Mouse (Mus musculus) natural killer cell, adult 2 months (primary cell): ENCODE measurements around the gene Dolk.
A peak's percentile ranks its signal among the peaks of the same experiment; 100 is the strongest.

Source experiments
- DNase-seq, 2 experiments: peaks; one replicate each; pipeline ENCODE4 v3.0.0; 2022; ENCODE audit warnings: low spot score in 2 of 2

The Dolk gene

DNA sequence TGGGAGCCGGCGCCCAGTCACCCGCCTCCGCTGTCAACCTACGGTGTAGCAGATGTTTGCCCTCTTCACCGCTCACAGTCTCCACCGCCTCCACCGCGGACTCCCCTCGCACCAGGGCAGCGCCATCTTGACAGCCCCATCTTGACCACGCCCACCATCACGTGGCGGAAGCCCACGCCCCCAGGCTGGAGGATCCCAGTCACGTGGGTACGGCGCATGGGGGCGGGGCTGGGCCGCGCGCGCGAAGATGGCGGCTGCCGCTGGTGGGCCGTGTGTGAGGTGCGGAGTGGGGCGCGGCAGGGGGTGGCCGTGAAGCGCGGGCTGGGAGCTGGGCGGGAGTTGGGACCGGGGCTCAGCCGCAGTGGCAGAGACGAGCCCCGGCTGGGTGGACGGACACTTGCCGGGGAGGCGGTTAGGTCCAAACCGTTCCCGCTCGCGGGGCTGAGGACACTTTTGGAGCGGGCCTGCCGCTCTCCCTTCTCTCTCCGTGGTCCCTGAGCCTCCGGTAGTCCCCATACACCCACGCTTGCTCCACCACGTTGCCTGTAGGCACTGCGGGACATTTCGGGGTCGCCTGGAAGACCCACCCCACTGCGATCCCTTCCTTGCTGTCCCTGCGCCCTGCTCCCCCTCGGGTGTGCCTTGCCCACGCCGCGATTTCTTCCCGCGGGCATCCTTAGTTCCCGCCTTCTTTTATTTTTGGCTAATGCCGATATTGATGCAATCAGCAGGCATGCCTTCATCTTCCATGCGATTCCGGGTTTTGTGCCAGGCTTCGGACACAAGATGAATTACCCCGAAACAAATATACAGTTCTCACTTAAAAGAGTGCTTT lies at the start of gene Dolk, which contains the start of gene Nup188:
TSS of gene Dolk (minus strand) at position 143 of the 835 bp plus-strand sequence.
TSS of gene Nup188 (plus strand) at position 206 of the 835 bp plus-strand sequence.
- peak; percentile 95 to 97 for DNase-seq

DNA sequence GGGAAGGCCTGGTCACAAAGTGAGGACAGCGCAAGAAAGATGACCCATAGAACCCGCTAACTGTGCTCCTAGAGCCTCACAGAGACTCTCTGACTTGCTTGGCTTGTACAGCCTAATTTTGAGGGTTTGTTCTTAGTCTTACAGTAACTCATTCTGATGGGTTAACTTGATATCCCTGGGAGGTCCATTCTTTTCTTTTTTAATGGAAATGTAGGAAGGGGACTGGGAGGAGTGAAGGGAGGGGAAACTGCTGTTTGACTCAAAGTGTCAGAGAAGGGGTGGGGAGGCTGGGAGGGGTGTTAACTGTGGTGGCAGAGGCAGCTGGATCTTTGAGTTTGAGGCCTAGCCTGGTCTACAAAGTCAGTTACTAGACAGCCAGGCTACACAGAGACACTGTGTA lies 49.2 kb upstream of the Dolk start:
- DNase-seq, result no peak

- DNase-seq, result no peak
Observed at GRCm38 (mm10) chr2:30328791-30329190, 42.7 kb upstream of the Dolk start.

GRCm38 (mm10) chr2:30327276-30327675 lies 41.1 kb upstream of the Dolk start:
- DNase-seq, result no peak

DNA sequence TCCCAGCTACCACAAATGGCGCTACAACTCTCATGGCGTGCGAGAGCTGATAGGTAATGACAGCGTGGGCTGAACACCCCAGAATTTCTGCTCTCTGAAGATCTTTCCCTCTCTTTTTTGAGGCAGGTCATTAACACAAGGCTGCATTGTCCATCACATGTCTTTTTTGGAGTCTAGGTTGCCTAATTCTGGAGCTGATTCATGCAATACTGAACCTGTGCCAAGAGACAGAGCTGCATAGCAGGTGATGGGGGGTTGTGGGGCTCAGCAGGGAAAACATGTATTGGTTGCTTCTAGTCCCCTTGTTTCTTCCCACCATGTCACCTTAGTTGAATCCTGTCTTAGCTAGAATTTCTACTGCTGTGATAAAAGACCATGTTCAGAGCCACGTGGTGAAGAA lies 39.2 kb upstream of the Dolk start:
- DNase-seq, result no peak

- DNase-seq, result no peak
Observed at GRCm38 (mm10) chr2:30323111-30323510, 37.0 kb upstream of the Dolk start.

DNA sequence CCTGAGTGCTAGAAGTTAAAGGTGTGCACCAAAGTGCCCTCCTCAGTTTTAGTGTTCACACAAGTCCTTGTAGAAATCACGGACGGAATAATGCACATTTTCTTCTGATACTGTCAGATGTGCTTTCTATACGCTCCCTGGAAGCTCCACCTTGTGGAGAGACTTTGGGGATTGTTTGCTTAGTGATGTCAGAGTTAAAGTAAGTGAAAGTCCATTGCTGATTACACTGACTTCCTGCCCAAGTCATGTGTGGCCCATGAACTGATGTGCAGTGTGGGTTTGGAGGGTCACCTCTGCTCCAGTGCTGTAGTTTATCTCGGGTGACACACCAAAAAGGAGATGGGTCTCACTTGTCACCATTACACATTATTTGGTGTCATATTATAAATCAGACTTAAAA lies 33.1 kb upstream of the Dolk start:
- DNase-seq, result no peak

- no peak for DNase-seq
Observed at GRCm38 (mm10) chr2:30316955-30317354, 30.8 kb upstream of the Dolk start.

DNA sequence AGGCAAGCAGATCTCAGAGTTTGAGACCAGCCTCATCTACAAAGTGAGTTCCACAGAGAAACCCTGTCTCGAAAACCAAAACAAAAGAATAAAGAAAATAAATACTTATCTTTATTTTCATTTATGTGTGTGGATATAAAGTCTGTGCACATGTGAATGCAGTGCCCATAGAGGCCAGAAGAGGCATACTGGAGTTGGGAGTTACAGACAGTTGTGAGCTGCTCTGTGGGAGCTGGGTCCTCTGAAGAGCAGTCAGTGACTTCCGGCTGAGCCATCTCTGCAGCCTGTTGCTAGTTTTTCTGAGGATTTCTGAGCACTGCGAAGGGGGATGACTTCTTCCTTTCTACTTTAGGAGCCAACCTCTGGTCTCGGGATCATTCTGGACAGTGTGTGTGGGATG lies 30.0 kb upstream of the Dolk start:
- no peak for DNase-seq

GRCm38 (mm10) chr2:30311481-30311880 lies 25.3 kb upstream of the Dolk start:
- DNase-seq, result no peak

- DNase-seq, result no peak
Observed at GRCm38 (mm10) chr2:30309351-30309750, 23.2 kb upstream of the Dolk start.

- no peak for DNase-seq
Observed at GRCm38 (mm10) chr2:30306087-30306486, 20.0 kb upstream of the Dolk start.

- DNase-seq, result no peak
Observed at GRCm38 (mm10) chr2:30299966-30300365, 13.8 kb upstream of the Dolk start.

DNA sequence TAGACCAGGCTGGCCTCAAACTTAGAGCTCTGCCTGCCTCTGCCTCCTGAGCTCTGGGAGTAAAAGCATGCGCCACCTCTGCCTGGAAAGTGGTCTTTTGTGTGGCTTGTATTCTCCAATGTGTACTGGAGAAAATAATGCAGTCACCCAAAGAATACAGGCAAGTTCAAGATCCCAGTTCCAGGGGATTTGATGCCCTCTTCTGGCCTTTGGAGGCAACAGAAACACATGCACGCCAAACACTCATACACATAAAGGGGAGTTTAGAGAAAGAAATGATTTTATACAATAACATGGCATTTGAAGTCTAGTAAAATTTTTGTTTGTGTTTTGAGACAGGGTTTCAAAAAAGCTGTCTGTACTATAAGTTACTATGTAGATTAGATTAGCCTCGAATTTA lies 13.4 kb upstream of the Dolk start:
- DNase-seq, result no peak

DNA sequence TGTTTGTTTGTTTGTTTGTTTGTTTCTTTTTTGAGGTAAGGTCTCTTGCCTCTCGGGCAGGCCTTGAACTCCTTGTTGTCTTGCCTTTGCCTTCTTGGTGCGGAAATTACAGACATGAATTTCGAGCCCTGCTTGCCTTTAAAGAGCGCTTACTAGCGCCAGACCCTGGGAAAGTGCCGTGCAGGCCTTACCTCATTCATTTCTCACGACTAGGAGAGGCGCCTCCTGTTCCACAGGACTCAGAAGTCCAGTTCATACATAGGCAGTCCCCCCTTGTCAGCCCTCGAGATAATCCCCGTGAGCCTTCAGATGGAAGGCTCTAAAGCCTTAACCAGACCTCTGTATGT lies 866 bp upstream of the Dolk start:
- no peak for DNase-seq

GRCm38 (mm10) chr2:30285416-30286181 lies 535 bp downstream of the Dolk start:
- DNase-seq, result no peak

DNA sequence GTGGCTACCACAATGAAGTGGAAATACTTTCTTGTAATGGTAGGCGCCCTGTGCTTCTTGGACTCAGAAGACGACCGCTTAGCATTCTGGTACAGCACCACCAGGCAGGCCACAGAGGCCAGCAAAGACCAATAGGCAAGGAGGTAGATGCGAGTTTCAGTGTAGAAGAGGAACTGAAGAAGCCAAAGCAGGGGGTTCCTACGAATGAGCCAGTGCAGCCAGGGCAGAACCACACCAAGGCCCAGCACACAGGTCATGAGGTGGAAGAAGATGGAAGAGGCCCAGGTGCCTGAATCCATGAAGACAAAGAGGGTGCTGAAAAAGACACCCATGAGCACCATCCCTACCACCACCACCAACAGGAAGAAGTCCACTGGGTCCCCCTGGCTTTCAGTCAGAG lies 1.1 kb downstream of the Dolk start:
- DNase-seq, result no peak

GRCm38 (mm10) chr2:30283193-30283592 lies 2.9 kb downstream of the Dolk start:
- DNase-seq, result no peak

- no peak for DNase-seq
Observed at GRCm38 (mm10) chr2:30281651-30282050, 4.5 kb downstream of the Dolk start.

DNA sequence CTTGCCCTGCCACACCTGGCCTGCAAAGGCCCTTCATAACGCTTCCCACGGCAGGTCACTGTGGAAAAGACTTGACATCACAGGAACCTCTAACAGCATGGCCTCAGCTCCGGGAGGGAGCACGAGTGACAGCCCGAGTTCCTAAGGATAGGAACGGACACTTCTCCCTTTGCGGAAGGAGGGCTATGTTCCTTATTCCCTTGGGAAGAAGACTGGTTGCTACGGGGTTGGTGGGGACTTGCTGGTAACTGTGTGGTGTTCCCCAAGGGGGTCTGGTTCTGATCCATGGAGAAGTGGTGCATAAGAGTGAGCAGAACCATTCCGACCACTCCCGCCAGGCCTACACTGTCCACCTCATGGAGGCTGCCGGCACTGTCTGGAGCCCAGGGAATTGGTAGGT lies 5.4 kb downstream of the Dolk start, which contains the start of gene Gm28038:
TSS of gene Gm28038 (plus strand) at position 301 of the 400 bp plus-strand sequence.
- no peak for DNase-seq

DNA sequence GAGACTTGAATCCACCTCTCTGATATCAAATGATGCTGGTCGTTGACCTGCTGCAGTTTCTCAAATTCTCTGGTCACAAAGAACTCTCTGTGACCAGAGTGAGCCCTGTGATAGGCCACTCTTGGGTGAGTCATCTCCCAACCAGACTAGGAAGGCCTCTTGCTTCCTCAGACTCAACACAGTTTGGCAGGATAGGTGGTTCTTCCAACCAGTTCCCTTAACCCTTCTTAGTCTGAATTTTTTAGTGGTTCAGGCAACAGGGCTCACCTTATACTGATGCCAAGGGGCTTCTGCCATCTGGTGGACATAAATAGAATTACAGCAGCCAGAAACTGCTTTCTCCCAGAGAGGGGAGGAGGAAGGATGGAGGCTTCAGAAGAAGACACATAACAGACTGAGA lies 16.0 kb downstream of the Dolk start:
- peak; percentile 54 to 62 for DNase-seq

DNA sequence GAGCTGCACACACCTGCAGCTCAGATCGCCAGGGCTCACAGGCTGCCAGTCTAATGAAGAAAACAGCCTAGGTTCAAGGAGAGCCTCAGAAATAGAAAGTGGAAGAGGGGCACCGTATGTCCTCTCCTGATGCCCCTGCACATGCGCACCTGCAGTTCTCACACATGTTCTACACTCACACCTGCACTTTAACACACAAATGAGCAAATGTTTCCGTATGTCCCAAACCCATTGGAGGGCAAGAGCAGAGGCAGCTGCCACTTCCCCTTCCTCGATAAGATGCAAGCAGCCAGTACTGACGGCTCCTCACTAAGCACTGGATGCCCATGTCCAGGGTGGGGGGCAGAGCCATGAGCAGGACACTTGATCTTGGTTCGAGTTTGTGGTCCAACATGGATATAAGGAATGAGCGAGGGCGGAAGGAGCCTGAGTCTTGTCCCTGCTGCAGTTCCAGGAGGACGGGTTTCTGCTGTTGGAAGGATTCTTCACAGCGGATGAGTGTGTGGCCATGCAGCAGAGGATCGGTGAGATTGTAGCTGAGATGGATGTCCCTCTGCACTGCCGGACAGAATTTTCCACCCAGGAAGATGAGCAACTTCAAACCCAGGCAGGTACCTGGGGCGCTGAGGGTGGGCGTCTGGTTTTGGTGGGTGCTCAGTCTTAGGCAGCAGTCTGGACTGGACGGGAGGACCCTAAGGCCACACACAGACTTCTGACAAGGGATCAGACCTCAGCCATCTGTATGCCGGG lies 16.7 kb downstream of the Dolk start:
- no peak for DNase-seq
